Mouse (Mus musculus) intestine, embryonic 16.5 days (tissue): Measurements from ENCODE around the gene Naip6. TPM values are rescaled to one million over a fixed set of nuclear protein-coding genes. Genes with fewer than 3 reads are reported as not detected.
"Not testable (repeated sequence)": the region's sequence is repeated elsewhere in the genome, so short reads cannot be mapped to it uniquely, and the experiment has no call there.

Source experiments
- ATAC-seq: fragments of 200-750 bp; cut with Nextera tagmentation; 2 replicates; pipeline ENCODE4 v1.8.0; 2017; ENCODE audit warnings: moderate TSS enrichment, moderate library complexity
- H3K27ac ChIP-seq: fragments of 300-500 bp; sonication (generic); 2 replicates; pipeline ENCODE4 v1.5.1; 2014; ENCODE audit warnings: mild to moderate bottlenecking, low read length
- H3K27me3 ChIP-seq: fragments of 300-500 bp; sonication (generic); replicated peaks from 2 replicates; pipeline ENCODE4 v1.6.1; 2014; ENCODE audit warnings: low read length, control low read depth, mixed read lengths; ENCODE audit not compliant: control insufficient read depth, insufficient read depth
- H3K36me3 ChIP-seq: fragments of 300-500 bp; sonication (generic); 2 replicates; pipeline ENCODE4 v1.6.1; 2014; ENCODE audit warnings: low read length, control low read depth; ENCODE audit not compliant: control insufficient read depth, insufficient read depth
- H3K4me1 ChIP-seq: fragments of 300-500 bp; sonication (generic); 2 replicates; pipeline ENCODE4 v1.6.1; 2014; ENCODE audit warnings: low read length, control low read depth, mixed read lengths; ENCODE audit not compliant: control insufficient read depth, insufficient read depth
- H3K4me2 ChIP-seq: fragments of 300-500 bp; sonication (generic); 2 replicates; pipeline ENCODE4 v1.6.1; 2014; ENCODE audit warnings: low read depth, low read length, control low read depth
- H3K4me3 ChIP-seq: fragments of 300-500 bp; sonication (generic); 2 replicates; pipeline ENCODE4 v1.5.1; 2014; ENCODE audit warnings: mild to moderate bottlenecking, low read length
- H3K9ac ChIP-seq: fragments of 300-500 bp; sonication (generic); 2 replicates; pipeline ENCODE4 v1.6.1; 2014; ENCODE audit warnings: low read depth, low read length
- H3K9me3 ChIP-seq: fragments of 300-500 bp; sonication (generic); 2 replicates; pipeline ENCODE4 v1.6.1; 2016; ENCODE audit warnings: low read length, control low read depth; ENCODE audit not compliant: control insufficient read depth
- WGBS: fragments of 180-500 bp; shearing (Covaris S2); extraction: QIAGEN DNeasy Blood & Tissue Kit; methylation state at CpG from one replicate; pipeline ENCODE4 v1.1.7; 2014; 5-methylcytosine and 5-hydroxymethylcytosine counted together
- polyA plus RNA-seq: library from polyadenylated mRNA; unstranded; fragments of >200 nt; fragmentation: Nextera tagmentation; extraction: Ambion mirVana; gene quantifications from 2 replicates; pipeline ENCODE4 v1.2.1, GENCODE M21; 2015

The Naip6 gene
- polyA plus RNA-seq, 1 experiment from 2014 or later, result 11.7 TPM

- not testable (repeated sequence) for H3K27ac ChIP-seq, H3K4me3 ChIP-seq, H3K9ac ChIP-seq, H3K27me3 ChIP-seq, H3K4me2 ChIP-seq, H3K9me3 ChIP-seq, H3K4me1 ChIP-seq, H3K36me3 ChIP-seq
- WGBS, result no CpG with 5 or more reads among the region's 1 CpGs
- peak; percentile 72 for ATAC-seq
Measured at GRCm38 (mm10) chr13:100271474-100272132, 45.9 kb downstream of the Naip6 start.

GRCm38 (mm10) chr13:100256996-100257395 lies 60.5 kb downstream of the Naip6 start:
- not testable (repeated sequence) for H3K9me3 ChIP-seq, H3K4me2 ChIP-seq, H3K4me3 ChIP-seq, H3K27ac ChIP-seq, H3K4me1 ChIP-seq, H3K36me3 ChIP-seq, H3K9ac ChIP-seq, H3K27me3 ChIP-seq
- peak; percentile 65 for ATAC-seq
- WGBS, result 42% methylated on average over 2 of the region's 2 CpGs

GRCm38 (mm10) chr13:100255925-100256324 lies 61.5 kb downstream of the Naip6 start:
- not testable (repeated sequence) for H3K9me3 ChIP-seq, H3K27ac ChIP-seq, H3K36me3 ChIP-seq, H3K27me3 ChIP-seq, H3K4me2 ChIP-seq, H3K4me3 ChIP-seq, H3K4me1 ChIP-seq, H3K9ac ChIP-seq
- WGBS, result 78% methylated on average over 5 of the region's 6 CpGs
- ATAC-seq, result peak; percentile 54

- not testable (repeated sequence) for H3K27ac ChIP-seq, H3K27me3 ChIP-seq, H3K4me3 ChIP-seq, H3K4me1 ChIP-seq, H3K4me2 ChIP-seq, H3K9me3 ChIP-seq, H3K36me3 ChIP-seq, ATAC-seq, H3K9ac ChIP-seq
- WGBS, result 83% methylated on average over 2 of the region's 2 CpGs
Measured at GRCm38 (mm10) chr13:100251897-100252296, 65.6 kb downstream of the Naip6 start.

GRCm38 (mm10) chr13:100246896-100247519 lies 70.5 kb downstream of the Naip6 start:
- 52% methylated on average over 5 of the region's 5 CpGs for WGBS
- peak; percentile 98 for ATAC-seq

GRCm38 (mm10) chr13:100246223-100246622 lies 71.3 kb downstream of the Naip6 start, which contains the start of gene Naip5:
Gene Naip5, minus strand, starts transcription at chr13:100246323.
- not testable (repeated sequence) for ATAC-seq, H3K36me3 ChIP-seq, H3K27me3 ChIP-seq, H3K4me1 ChIP-seq, H3K9me3 ChIP-seq
- H3K4me3 ChIP-seq, result peak within 1 kb of the TSS; percentile 41
- WGBS, result 77% methylated on average over 4 of the region's 4 CpGs
- H3K4me2 ChIP-seq, result peak within 1 kb of the TSS; percentile 32; the same call in 1 of the 2 replicates
- H3K27ac ChIP-seq, result peak within 1 kb of the TSS; percentile 86
- H3K9ac ChIP-seq, result 0 out of 2 replicates have a peak within 1 kb of the TSS, but pooled peaks have one; percentile 37

More at GRCm38 (mm10) chr13:100246896-100247519, 70.5 kb downstream of the Naip6 start:
- not testable (repeated sequence) for H3K27me3 ChIP-seq, H3K36me3 ChIP-seq, H3K9me3 ChIP-seq, H3K4me1 ChIP-seq, H3K4me2 ChIP-seq
- Histone ChIP-seq H3K9ac (0 out of 2 replicates have a peak overlapping the region, but pooled peaks have one; percentile 37), H3K27ac (peak overlapping the region; percentile 86), H3K4me3 (peak overlapping the region; percentile 41)

GRCm38 (mm10) chr13:100243702-100244101 lies 73.8 kb downstream of the Naip6 start:
- no peak overlapping the region for H3K9ac ChIP-seq
- no peak overlapping the region for H3K4me3 ChIP-seq
- no peak for ATAC-seq
- no peak overlapping the region for H3K4me2 ChIP-seq
- no peak overlapping the region for H3K27ac ChIP-seq
- no peaks in the 10 kb centered on the region for H3K4me1 ChIP-seq
- H3K27me3 ChIP-seq, result no peaks in the 10 kb centered on the region
- no peaks in the 10 kb centered on the region for H3K9me3 ChIP-seq
- no peaks in the 10 kb centered on the region for H3K36me3 ChIP-seq

Other genes starting within 250 kb of the Naip6 start
- 18.4 and 20.9 TPM in 2 replicates for gene Bdp1, start 213.6 kb downstream of the Naip6 start, polyA plus RNA-seq
- 126 and 129 TPM in 2 replicates for gene Serf1, start 209.7 kb downstream of the Naip6 start, polyA plus RNA-seq
- 39.0 and 45.8 TPM in 2 replicates for gene Smn1, start 192.8 kb downstream of the Naip6 start, polyA plus RNA-seq
- 6.9 and 8.3 TPM in 2 replicates for gene Naip2, start 115.6 kb downstream of the Naip6 start, polyA plus RNA-seq
- 11.5 and 16.0 TPM in 2 replicates for gene Naip5, start 71.4 kb downstream of the Naip6 start, polyA plus RNA-seq
- gene Naip1, start 135.2 kb upstream of the Naip6 start, polyA plus RNA-seq, result 9.1 and 15.4 TPM in 2 replicates
- 70.9 and 84.0 TPM in 2 replicates for gene Gtf2h2, start 174.9 kb upstream of the Naip6 start, polyA plus RNA-seq
- 96.4 and 96.9 TPM in 2 replicates for gene Ocln, start 235.0 kb upstream of the Naip6 start, polyA plus RNA-seq